Mouse (Mus musculus) cerebellum, adult 2 months (tissue): ENCODE results near the gene Ppfibp1.

Experiments used
- CTCF ChIP-seq: fragments of 200-500 bp; IDR thresholded peaks from 2 replicates; pipeline ENCODE4 v1.5.1; 2011; ENCODE audit warnings: low read depth, mild to moderate bottlenecking, control low read depth, low read length, moderate library complexity, borderline replicate concordance; ENCODE audit not compliant: insufficient read depth
- POLR2A ChIP-seq: fragments of 200-500 bp; IDR thresholded peaks from 2 replicates; pipeline ENCODE4 v1.6.1; 2011; ENCODE audit warnings: low read length, control low read depth, borderline replicate concordance; ENCODE audit not compliant: insufficient read depth

DNA sequence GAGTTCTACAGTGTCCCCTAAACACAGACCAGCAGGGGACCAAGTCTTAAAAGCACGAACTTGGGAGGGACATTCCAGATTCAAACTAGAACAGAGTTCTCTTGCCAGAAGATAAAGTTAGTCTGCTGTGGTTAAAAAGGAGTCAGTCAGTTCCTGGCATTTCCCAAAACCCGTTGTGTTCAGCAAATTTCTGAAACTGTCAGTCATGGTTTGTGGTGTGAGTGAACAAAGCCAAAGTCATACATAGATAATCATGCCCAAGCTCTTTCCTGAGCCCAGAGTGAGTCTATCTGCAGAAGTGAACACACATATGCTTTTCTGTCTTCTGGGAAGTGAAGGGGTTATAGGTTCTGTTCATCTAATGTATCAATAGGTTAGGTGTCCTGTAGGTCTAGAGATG lies 20.5 kb downstream of the Ppfibp1 start:
- TF ChIP-seq CTCF (no peak), POLR2A (no peak)
